Mouse (Mus musculus) G1E (cell line): ENCODE results near the gene Ddit4.

Experiments
- CTCF ChIP-seq: IDR thresholded peaks from 2 replicates; pipeline ENCODE4 v1.5.1; 2012; ENCODE audit warnings: low read depth, low read length, inconsistent platforms, mixed read lengths
- GATA2 ChIP-seq: IDR thresholded peaks from 2 replicates; pipeline ENCODE4 v1.6.1; 2012; ENCODE audit warnings: low read depth, low read length, inconsistent platforms, borderline replicate concordance
- POLR2AphosphoS5 ChIP-seq: IDR thresholded peaks from 2 replicates; pipeline ENCODE4 v1.6.1; 2012; ENCODE audit warnings: low read depth, low read length, inconsistent platforms; ENCODE audit not compliant: insufficient replicate concordance

- TF ChIP-seq CTCF: no peak
- TF ChIP-seq GATA2: no peak
- TF ChIP-seq POLR2AphosphoS5: no peak
Measured at GRCm38 (mm10) chr10:59949783-59950605, 1.6 kb downstream of the Ddit4 start.
